ENCODE assay signal across 11 mouse cellular contexts in the genomic region with DNA sequence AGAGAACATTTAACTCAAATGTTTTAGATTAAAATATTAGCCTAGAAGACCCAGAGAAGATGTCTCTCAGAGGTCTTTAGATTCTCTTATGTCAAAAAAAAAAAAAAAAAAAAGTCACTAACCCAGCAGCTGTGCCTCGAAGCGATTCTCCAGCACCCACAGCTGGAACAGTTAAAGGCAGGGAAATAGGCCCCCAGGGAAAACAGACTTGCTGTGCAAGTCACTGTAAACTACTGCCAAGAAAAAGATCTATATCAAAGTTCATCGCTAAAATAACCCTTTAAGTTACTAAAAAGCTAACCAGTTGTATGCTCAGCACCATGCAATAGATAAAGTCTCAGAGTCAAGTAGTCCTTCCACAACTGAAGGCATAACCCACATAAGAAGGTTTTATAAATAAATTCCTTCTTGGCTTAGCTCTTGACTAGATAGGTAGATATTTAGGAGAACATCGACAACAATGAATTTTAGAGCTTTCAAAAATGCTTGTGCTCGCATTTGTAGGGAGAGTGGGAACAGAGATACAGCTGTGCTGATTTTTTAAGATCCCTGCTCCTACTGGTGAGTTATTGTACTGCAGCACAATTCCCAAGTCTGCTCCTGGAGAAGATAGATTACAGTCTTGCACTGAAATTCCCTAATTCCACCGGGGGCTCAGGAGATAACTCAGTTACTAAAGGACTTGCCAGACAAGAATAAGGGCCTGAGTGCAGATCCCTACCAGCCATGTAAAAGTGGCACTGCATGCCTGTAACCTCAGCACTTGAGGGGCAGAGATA. TPM values are rescaled to one million over a fixed set of nuclear protein-coding genes. Genes with fewer than 3 reads are reported as not detected.
DNase-seq lines count a peak whose midpoint lies in the region; ATAC-seq and TF ChIP-seq lines count a peak whose summit lies in the region.
"Had no signal": no experiment of that assay in that cellular context is flagged by ENCODE, and none has a peak within 500 bp of the region (broad histone marks: within the 10 kb centered on the region; RNA-seq: fewer than 3 reads in every experiment).

No protein-coding gene starts in this region.

- peaks cover 21% of the 10 kb centered on the region for H3K4me1 ChIP-seq in E14TG2a.4 (replicated peaks; ENCODE audit: low read depth, low read length)
- no peaks in the 10 kb centered on the region for H3K4me1 ChIP-seq in embryonic facial prominence, embryonic 14.5 days (ENCODE audit: control insufficient read depth, insufficient read depth, low read length)
- H3K4me1 ChIP-seq: liver, embryonic 15.5 days; neural tube, embryonic 13.5 days had no signal

- H3K27ac ChIP-seq in embryonic facial prominence, embryonic 14.5 days (replicated peaks; ENCODE audit: low read depth, low read length), result no peak overlapping the region
- H3K27ac ChIP-seq: liver, embryonic 15.5 days; neural tube, embryonic 13.5 days had no signal

- 35% methylated on average over 6 of the region's 6 CpGs for WGBS in embryonic facial prominence, embryonic 14.5 days

- peak; percentile 73 for TF ChIP-seq CTCF in E14TG2a.4 (conservative IDR thresholded peaks at IDR 0.05; ENCODE audit: low read length)

- H3K4me3 ChIP-seq in E14TG2a.4 (replicated peaks; ENCODE audit: low read length), result no peak overlapping the region
- no peak overlapping the region for H3K4me3 ChIP-seq in embryonic facial prominence, embryonic 14.5 days (ENCODE audit: low read depth, low read length)
- H3K4me3 ChIP-seq: liver, embryonic 15.5 days; neural tube, embryonic 13.5 days had no signal

- peak; percentile 7 for DNase-seq in kidney, postnatal 14 days
- no peak for DNase-seq in kidney, adult 9 months
- DNase-seq in MN1 (ENCODE audit: low spot score), result peak; percentile 54
- peak; percentile 50 for DNase-seq in embryonic facial prominence, embryonic 14.5 days (ENCODE audit: low spot score)
- DNase-seq in testis, postnatal 14 days (ENCODE audit: low spot score), result no peak
- no peak for DNase-seq in right cerebral cortex, adult 2 months (ENCODE audit: low spot score in 2 of 2)
- DNase-seq: cerebellum, postnatal 36 days; heart, postnatal 36 days had no signal

- H3K9me3 ChIP-seq in E14TG2a.4 (ENCODE audit: low read length), result no peaks in the 10 kb centered on the region; the same call in 1 of the 2 replicates
- no peaks in the 10 kb centered on the region for H3K9me3 ChIP-seq in embryonic facial prominence, embryonic 14.5 days (ENCODE audit: control insufficient read depth, low read length)
- H3K9me3 ChIP-seq: liver, embryonic 15.5 days; neural tube, embryonic 13.5 days had no signal

- no peaks in the 10 kb centered on the region for H3K27me3 ChIP-seq in E14TG2a.4 (ENCODE audit: insufficient read depth, low read length)
- no peaks in the 10 kb centered on the region for H3K27me3 ChIP-seq in embryonic facial prominence, embryonic 14.5 days (replicated peaks; ENCODE audit: control insufficient read depth, insufficient read depth, low read length)
- H3K27me3 ChIP-seq: liver, embryonic 15.5 days; neural tube, embryonic 13.5 days had no signal

- no peak overlapping the region for H3K4me2 ChIP-seq in embryonic facial prominence, embryonic 14.5 days (ENCODE audit: low read depth, low read length)
- H3K4me2 ChIP-seq: liver, embryonic 15.5 days; neural tube, embryonic 13.5 days had no signal

- H3K9ac ChIP-seq in embryonic facial prominence, embryonic 14.5 days (ENCODE audit: low read depth, low read length), result no peak overlapping the region
- H3K9ac ChIP-seq: liver, embryonic 15.5 days; neural tube, embryonic 13.5 days had no signal

- H3K36me3 ChIP-seq in E14TG2a.4 (ENCODE audit: insufficient read depth, low read length), result no peaks in the 10 kb centered on the region
- H3K36me3 ChIP-seq in embryonic facial prominence, embryonic 14.5 days (ENCODE audit: control insufficient read depth, insufficient read depth, low read length), result no peaks in the 10 kb centered on the region
- H3K36me3 ChIP-seq: liver, embryonic 15.5 days; neural tube, embryonic 13.5 days had no signal

- no peak for ATAC-seq in embryonic facial prominence, embryonic 14.5 days (ENCODE audit: low read depth)

RNA-seq across cellular contexts. Expression of a gene that starts 31.5 kb away (rescaled TPM):
- 177 and 210 TPM in 2 replicates for polyA plus RNA-seq in embryonic facial prominence, embryonic 14.5 days (2014; fragmentation: Nextera tagmentation; extraction: Ambion mirVana)

RNA-seq across cellular contexts. Expression of a gene that starts 31.9 kb away (rescaled TPM):
- 13.6 and 14.4 TPM in 2 replicates for polyA plus RNA-seq in embryonic facial prominence, embryonic 14.5 days (2014; fragmentation: Nextera tagmentation; extraction: Ambion mirVana)

RNA-seq across cellular contexts. Expression of a gene that starts 40.8 kb away (rescaled TPM):
- 0.24 and 0.25 TPM in 2 replicates for polyA plus RNA-seq in embryonic facial prominence, embryonic 14.5 days (2014; fragmentation: Nextera tagmentation; extraction: Ambion mirVana)
- polyA plus RNA-seq: liver, embryonic 15.5 days had no signal

Comparison
In these comparisons a context has a peak if more than half of its experiments do, and no peak if none do; other contexts are left out.
1. DNase-seq: peak in kidney, postnatal 14 days (single experiment), MN1 (single experiment) and embryonic facial prominence, embryonic 14.5 days (single experiment); none in kidney, adult 9 months (single experiment), testis, postnatal 14 days (single experiment) and right cerebral cortex, adult 2 months (0 of 2).